Mouse (Mus musculus): Measurements from ENCODE around the gene Dmac2. TPM values are rescaled to one million over a fixed set of nuclear protein-coding genes. Genes with fewer than 3 reads are reported as not detected.

Dmac2 gene
- polyA plus RNA-seq, 1 experiment = 0.73 TPM

DNA sequence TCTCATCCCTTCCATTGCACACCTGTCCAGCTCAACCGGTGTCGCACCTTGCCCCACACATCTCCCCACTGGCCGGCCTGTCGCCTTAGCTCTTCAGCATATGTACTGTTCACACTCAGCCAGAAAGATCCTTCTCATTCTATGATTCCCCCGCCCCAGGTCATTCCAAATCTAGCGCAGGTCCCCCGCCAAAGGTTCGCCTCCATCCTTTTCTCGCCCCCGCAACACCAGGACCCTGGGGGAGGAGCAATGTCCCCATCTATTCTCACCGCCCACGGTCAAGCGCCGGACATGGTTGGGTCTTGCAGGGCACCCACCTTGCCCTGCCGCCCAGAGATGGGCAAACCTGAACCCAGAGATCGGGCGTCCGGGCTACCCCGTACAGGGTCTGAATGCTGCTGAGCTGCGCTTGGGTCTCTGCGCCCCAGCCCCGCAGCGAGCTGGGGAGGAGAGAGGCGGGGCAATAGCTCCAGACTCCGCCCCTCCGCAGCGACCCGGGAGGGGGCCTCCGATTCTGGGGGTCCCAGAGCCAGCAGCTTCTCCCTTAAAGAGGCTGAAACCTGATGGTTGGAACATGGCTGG is 55.6 kb downstream of the Dmac2 start, which contains the start of gene Tmem91:
TSS of gene Tmem91 (minus strand) at position 448 of the 582 bp plus-strand sequence.
- Histone ChIP-seq H3K36me3 (ENCODE audit: control insufficient read depth) (no peaks in the 10 kb centered on the region; the same call in 1 of the 2 replicates), H3K4me1 (ENCODE audit: control insufficient read depth) (peaks cover 18% of the 10 kb centered on the region), H3K4me3 (replicated peaks) (peak within 1 kb of the TSS; percentile 18), H3K9me3 (ENCODE audit: control insufficient read depth, low read length) (no peaks in the 10 kb centered on the region), H3K27me3 (ENCODE audit: control insufficient read depth) (peaks cover 38% of the 10 kb centered on the region)
- TF ChIP-seq TAL1 (IDR thresholded peaks at IDR 0.05; ENCODE audit: low read length) = no peak
- no peak for TF ChIP-seq GATA1 (IDR thresholded peaks at IDR 0.05; ENCODE audit: low read length)

Other genes starting within 250 kb of the Dmac2 start
- not detected in 2 replicates for gene Cnfn, start 249.7 kb upstream of the Dmac2 start, polyA plus RNA-seq (2012)
- 0.22 and 0.32 TPM in 2 replicates for gene Lipe, start 220.7 kb upstream of the Dmac2 start, polyA plus RNA-seq (2012)
- gene Cxcl17, start 206.5 kb upstream of the Dmac2 start, polyA plus RNA-seq (2012) = not detected in 2 replicates
- 0.01 TPM in 1 of 2 replicates, not detected in the other for gene Ceacam1, start 141.8 kb upstream of the Dmac2 start, polyA plus RNA-seq (2012)
- gene Ceacam2, start 79.6 kb upstream of the Dmac2 start, polyA plus RNA-seq (2012) = not detected in 2 replicates
- gene Erich4, start 3.5 kb upstream of the Dmac2 start, polyA plus RNA-seq (2012) = not detected in 2 replicates
- gene B3gnt8, start 7.2 kb downstream of the Dmac2 start, polyA plus RNA-seq (2012) = 0.10 and 0.23 TPM in 2 replicates
- 2.4 and 3.2 TPM in 2 replicates for gene Bckdha, start 39.6 kb downstream of the Dmac2 start, polyA plus RNA-seq (2012)
- 11.8 and 15.6 TPM in 2 replicates for gene Exosc5, start 39.8 kb downstream of the Dmac2 start, polyA plus RNA-seq (2012)
- gene Tmem91, start 55.8 kb downstream of the Dmac2 start, polyA plus RNA-seq (2012) = 0.01 and 0.11 TPM in 2 replicates
- 4.8 and 8.3 TPM in 2 replicates for gene B9d2, start 61.4 kb downstream of the Dmac2 start, polyA plus RNA-seq (2012)
- gene Tgfb1, start 67.6 kb downstream of the Dmac2 start, polyA plus RNA-seq (2012) = 21.9 and 23.6 TPM in 2 replicates
- 8.8 and 9.3 TPM in 2 replicates for gene Ccdc97, start 99.7 kb downstream of the Dmac2 start, polyA plus RNA-seq (2012)
- 32.8 and 36.7 TPM in 2 replicates for gene Hnrnpul1, start 135.3 kb downstream of the Dmac2 start, polyA plus RNA-seq (2012)
- gene Axl, start 169.3 kb downstream of the Dmac2 start, polyA plus RNA-seq (2012) = 0.26 and 0.61 TPM in 2 replicates
- not detected in 2 replicates for gene Cyp2s1, start 197.5 kb downstream of the Dmac2 start, polyA plus RNA-seq (2012)